Mouse (Mus musculus) midbrain, postnatal 0 days (tissue): Measurements from ENCODE around the gene Akap2. TPM values are rescaled to one million over a fixed set of nuclear protein-coding genes. Genes with fewer than 3 reads are reported as not detected.

Source experiments
- ATAC-seq: fragments of 200-750 bp; cut with Nextera tagmentation; 2 replicates; pipeline ENCODE4 v1.8.0; 2017; ENCODE audit warnings: moderate number of reproducible peaks, mild to moderate bottlenecking, moderate TSS enrichment, moderate library complexity; ENCODE audit not compliant: low FRiP score
- DNase-seq: peaks from one replicate; pipeline ENCODE4 v3.0.0-alpha.2; 2015; ENCODE audit warnings: low spot score
- H3K27ac ChIP-seq: fragments of 300-500 bp; sonication (generic); 2 replicates; pipeline ENCODE4 v1.5.1; 2014; ENCODE audit warnings: low read depth, mild to moderate bottlenecking, low read length, mixed read lengths
- H3K27me3 ChIP-seq: fragments of 300-500 bp; sonication (generic); 2 replicates; pipeline ENCODE4 v1.6.1; 2014; ENCODE audit warnings: low read length, control low read depth, mixed read lengths; ENCODE audit not compliant: insufficient read depth
- H3K36me3 ChIP-seq: fragments of 300-500 bp; sonication (generic); 2 replicates; pipeline ENCODE4 v1.6.1; 2014; ENCODE audit warnings: low read length, control low read depth, mixed read lengths; ENCODE audit not compliant: insufficient read depth
- H3K4me1 ChIP-seq: fragments of 300-500 bp; sonication (generic); 2 replicates; pipeline ENCODE4 v1.6.1; 2014; ENCODE audit warnings: mild to moderate bottlenecking, control low read depth, antibody characterized with exemption, low read length, mixed read lengths; ENCODE audit not compliant: insufficient read depth
- H3K4me2 ChIP-seq: fragments of 300-500 bp; sonication (generic); 2 replicates; pipeline ENCODE4 v1.6.1; 2014; ENCODE audit warnings: low read depth, mild to moderate bottlenecking, low read length, mixed read lengths; ENCODE audit not compliant: poor library complexity, severe bottlenecking
- H3K4me3 ChIP-seq: fragments of 300-500 bp; sonication (generic); 2 replicates; pipeline ENCODE4 v1.5.1; 2014; ENCODE audit warnings: low read depth, mild to moderate bottlenecking, low read length, moderate library complexity
- H3K9ac ChIP-seq: fragments of 300-500 bp; sonication (generic); replicated peaks from 2 replicates; pipeline ENCODE4 v1.6.1; 2014; ENCODE audit warnings: mild to moderate bottlenecking, low read length, moderate library complexity, mixed read lengths; ENCODE audit not compliant: poor library complexity, severe bottlenecking
- H3K9me3 ChIP-seq: fragments of 300-500 bp; sonication (generic); 2 replicates; pipeline ENCODE4 v1.6.1; 2016; ENCODE audit warnings: low read length, control low read depth
- CTCF ChIP-seq: IDR thresholded peaks from 2 replicates; pipeline ENCODE4 v1.5.1; 2016; ENCODE audit warnings: antibody characterized with exemption, mild to moderate bottlenecking
- WGBS: fragments of 180-500 bp; shearing (Covaris S2); extraction: QIAGEN DNeasy Blood & Tissue Kit; methylation state at CpG from one replicate; pipeline ENCODE4 v1.1.7; 2014; 5-methylcytosine and 5-hydroxymethylcytosine counted together
- polyA plus RNA-seq: library from polyadenylated mRNA; unstranded; fragments of >200 nt; fragmentation: Nextera tagmentation; extraction: Ambion mirVana; gene quantifications from 2 replicates; pipeline ENCODE4 v1.2.1, GENCODE M21; 2015
- total RNA-seq: library from RNA; depleted of rRNA; stranded (reverse); fragments of >200 nt; gene quantifications from 2 replicates; pipeline ENCODE4 v1.2.3, GENCODE M21; 2014

The Akap2 gene
- total and polyA plus RNA-seq, 2 experiments from 2014 or later: 12.1 to 24.4 TPM

DNA sequence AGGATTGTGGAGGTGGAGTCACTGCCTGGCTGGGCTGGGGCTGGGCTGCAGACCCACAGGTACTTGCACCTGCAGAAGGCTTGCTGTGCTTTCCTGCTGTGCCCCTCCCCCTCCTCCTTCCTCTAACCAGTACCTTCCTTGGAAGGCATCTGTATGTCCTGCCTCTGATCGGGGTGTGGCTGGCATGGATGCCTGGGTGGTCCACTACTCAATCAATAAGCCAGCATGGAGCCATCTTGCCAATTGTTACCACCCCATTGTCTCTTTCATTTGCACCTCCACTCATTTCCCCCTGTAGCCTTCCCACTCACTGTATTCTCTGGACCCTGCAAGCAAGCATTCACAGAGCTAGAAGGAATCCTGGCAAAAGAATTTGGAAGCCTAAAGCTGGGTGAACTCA, 26.7 kb upstream of the Akap2 start:
- Histone ChIP-seq H3K36me3 (peaks cover 17% of the 10 kb centered on the region), H3K4me2 (no peak overlapping the region), H3K4me1 (no peaks in the 10 kb centered on the region), H3K4me3 (no peak overlapping the region), H3K27ac (no peak overlapping the region), H3K9me3 (no peaks in the 10 kb centered on the region), H3K9ac (no peak overlapping the region), H3K27me3 (no peaks in the 10 kb centered on the region)
- WGBS: 63% methylated on average over 1 of the region's 1 CpGs
- TF ChIP-seq CTCF: no peak
- no peak for DNase-seq
- no peak for ATAC-seq

- no peak for ATAC-seq
- Histone ChIP-seq H3K36me3 (peaks cover 17% of the 10 kb centered on the region), H3K27me3 (no peaks in the 10 kb centered on the region), H3K4me1 (no peaks in the 10 kb centered on the region), H3K4me2 (no peak overlapping the region), H3K27ac (no peak overlapping the region), H3K9ac (no peak overlapping the region), H3K9me3 (no peaks in the 10 kb centered on the region), H3K4me3 (no peak overlapping the region)
- DNase-seq: no peak
- no peak for TF ChIP-seq CTCF
- 84% methylated on average over 5 of the region's 5 CpGs for WGBS
Observed at GRCm38 (mm10) chr4:57694356-57695136, 22.9 kb upstream of the Akap2 start.

- no peak overlapping the region for H3K27ac ChIP-seq
- H3K9ac ChIP-seq: no peak overlapping the region
- no peak overlapping the region for H3K4me3 ChIP-seq
- DNase-seq (no peak), ATAC-seq (no peak)
- no peaks in the 10 kb centered on the region for H3K4me1 ChIP-seq
- no peaks in the 10 kb centered on the region for H3K27me3 ChIP-seq
- H3K9me3 ChIP-seq: no peaks in the 10 kb centered on the region
- TF ChIP-seq CTCF: no peak
- H3K36me3 ChIP-seq: peaks cover 5% of the 10 kb centered on the region; the same call in 1 of the 2 replicates
- no peak overlapping the region for H3K4me2 ChIP-seq
- 96% methylated on average over 11 of the region's 11 CpGs for WGBS
Observed at GRCm38 (mm10) chr4:57696955-57697354, 20.5 kb upstream of the Akap2 start.

GRCm38 (mm10) chr4:57697918-57698611, 19.4 kb upstream of the Akap2 start:
- Histone ChIP-seq H3K27me3 (no peaks in the 10 kb centered on the region), H3K4me1 (no peaks in the 10 kb centered on the region), H3K27ac (no peak overlapping the region), H3K4me2 (no peak overlapping the region), H3K9ac (no peak overlapping the region), H3K9me3 (no peaks in the 10 kb centered on the region), H3K4me3 (no peak overlapping the region), H3K36me3 (peaks cover 5% of the 10 kb centered on the region; the same call in 1 of the 2 replicates)
- peak; percentile 24 for DNase-seq
- 84% methylated on average over 12 of the region's 12 CpGs for WGBS
- ATAC-seq: peak; percentile 63
- no peak for TF ChIP-seq CTCF

DNA sequence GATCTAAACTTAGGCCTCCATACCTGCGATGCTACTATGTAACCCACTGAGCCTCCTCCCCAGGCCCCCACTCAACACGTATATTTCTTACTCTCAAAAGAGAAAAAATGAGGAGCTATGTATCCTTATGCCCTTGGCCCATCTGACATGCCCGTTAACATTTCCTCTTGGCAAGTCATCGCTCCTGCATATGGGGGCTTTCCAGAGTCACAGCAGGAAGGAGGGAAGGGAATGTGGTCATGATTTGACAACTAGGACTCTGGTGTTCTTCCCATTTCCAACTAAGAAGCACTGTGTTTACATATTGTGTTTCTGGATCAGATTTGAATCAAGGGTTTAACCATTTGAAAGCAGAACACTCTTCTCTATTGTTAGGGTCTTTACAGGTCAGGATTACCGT, 15.9 kb upstream of the Akap2 start:
- Histone ChIP-seq H3K27ac (no peak overlapping the region), H3K9me3 (no peaks in the 10 kb centered on the region), H3K4me1 (no peaks in the 10 kb centered on the region), H3K4me3 (no peak overlapping the region), H3K27me3 (no peaks in the 10 kb centered on the region), H3K4me2 (no peak overlapping the region), H3K9ac (no peak overlapping the region), H3K36me3 (no peaks in the 10 kb centered on the region; the same call in 1 of the 2 replicates)
- 87% methylated on average over 5 of the region's 5 CpGs for WGBS
- ATAC-seq (no peak), DNase-seq (no peak)
- TF ChIP-seq CTCF: no peak
